Mouse (Mus musculus) hindbrain, embryonic 12.5 days (tissue): ENCODE data around the gene Nfkbil1. TPM values are rescaled to one million over a fixed set of nuclear protein-coding genes. Genes with fewer than 3 reads are reported as not detected.
"Not testable (repeated sequence)": the region's sequence is repeated elsewhere in the genome, so short reads cannot be mapped to it uniquely, and the experiment has no call there.

Source experiments
- ATAC-seq: fragments of 200-750 bp; cut with Nextera tagmentation; 2 replicates; pipeline ENCODE4 v1.8.0; 2017; ENCODE audit warnings: moderate TSS enrichment; ENCODE audit not compliant: low FRiP score
- H3K27ac ChIP-seq: fragments of 300-500 bp; sonication (generic); 2 replicates; pipeline ENCODE4 v1.5.1; 2016; ENCODE audit warnings: mild to moderate bottlenecking
- H3K27me3 ChIP-seq: fragments of 300-500 bp; sonication (generic); 2 replicates; pipeline ENCODE4 v1.6.1; 2016; ENCODE audit warnings: mild to moderate bottlenecking
- H3K36me3 ChIP-seq: fragments of 300-500 bp; sonication (generic); 2 replicates; pipeline ENCODE4 v1.6.1; 2016; ENCODE audit warnings: mild to moderate bottlenecking
- H3K4me1 ChIP-seq: fragments of 300-500 bp; sonication (generic); 2 replicates; pipeline ENCODE4 v1.6.1; 2016
- H3K4me2 ChIP-seq: fragments of 300-500 bp; sonication (generic); replicated peaks from 2 replicates; pipeline ENCODE4 v1.6.1; 2016; ENCODE audit warnings: mild to moderate bottlenecking
- H3K4me3 ChIP-seq: fragments of 300-500 bp; sonication (generic); 2 replicates; pipeline ENCODE4 v1.5.1; 2016; ENCODE audit warnings: mild to moderate bottlenecking
- H3K9ac ChIP-seq: fragments of 300-500 bp; sonication (generic); 2 replicates; pipeline ENCODE4 v1.6.1; 2016; ENCODE audit warnings: mild to moderate bottlenecking, moderate library complexity
- H3K9me3 ChIP-seq: fragments of 300-500 bp; sonication (generic); replicated peaks from 2 replicates; pipeline ENCODE4 v1.6.1; 2016; ENCODE audit warnings: mild to moderate bottlenecking
- WGBS: fragments of 180-500 bp; shearing (Covaris S2); methylation state at CpG from one replicate; pipeline ENCODE4 v1.1.7; 2016; 5-methylcytosine and 5-hydroxymethylcytosine counted together
- polyA plus RNA-seq: library from polyadenylated mRNA; unstranded; fragments of >200 nt; fragmentation: Nextera tagmentation; extraction: Ambion mirVana; gene quantifications from 2 replicates; pipeline ENCODE4 v1.2.1, GENCODE M21; 2016

Nfkbil1 gene
- polyA plus RNA-seq, 1 experiment from 2014 or later = 12.2 TPM

DNA sequence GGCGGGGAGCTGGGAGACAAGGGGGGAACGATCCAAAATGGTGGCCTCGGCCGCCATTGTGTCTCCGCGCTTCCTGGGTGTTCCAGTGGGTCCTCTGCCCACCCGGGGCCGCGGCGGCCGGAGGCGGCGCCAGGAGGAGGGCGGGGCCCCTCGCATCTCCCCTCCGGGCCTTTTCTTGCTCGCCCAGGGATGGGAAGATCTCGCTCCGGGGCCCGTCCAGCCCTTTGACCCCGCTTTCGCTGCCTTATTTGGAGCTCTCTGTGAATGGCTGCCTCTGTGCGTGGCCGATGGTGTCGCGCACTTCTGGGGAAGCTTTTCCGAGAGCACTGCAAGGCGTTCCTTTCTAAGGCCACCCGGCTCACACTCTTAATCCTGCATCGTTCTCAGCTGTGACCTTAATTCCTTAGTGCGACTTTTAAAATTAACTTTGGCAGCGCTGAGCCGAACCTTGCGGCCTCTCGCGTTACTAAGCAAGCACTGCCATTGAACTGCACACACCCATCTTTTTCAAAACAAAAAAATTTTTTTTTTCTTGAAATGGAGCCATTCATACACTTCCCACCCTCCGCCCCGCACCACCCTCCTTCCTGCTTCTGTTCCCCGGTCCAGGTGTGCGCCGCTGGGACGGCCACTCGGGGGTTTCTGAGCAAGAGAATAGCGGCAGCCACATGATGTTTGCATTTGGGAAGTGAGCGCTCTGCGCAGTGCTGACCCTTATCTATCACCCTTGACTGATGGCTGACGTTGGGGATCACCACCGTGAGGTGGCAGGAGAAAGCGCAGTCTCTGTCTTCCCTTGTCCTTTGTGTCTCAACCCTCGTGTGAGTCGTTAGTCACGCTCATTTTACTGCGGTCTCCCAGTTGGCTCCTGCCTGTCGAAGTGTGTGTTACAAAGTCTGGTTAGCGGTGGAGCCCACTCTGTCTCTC, 6.7 kb upstream of the Nfkbil1 start:
- peaks cover 43% of the 10 kb centered on the region for H3K4me1 ChIP-seq
- peaks cover 40% of the 10 kb centered on the region for H3K36me3 ChIP-seq
- ATAC-seq = peak; percentile 62
- no peaks in the 10 kb centered on the region for H3K27me3 ChIP-seq
- H3K9ac ChIP-seq = peak overlapping the region; percentile 96
- H3K9me3 ChIP-seq = no peaks in the 10 kb centered on the region
- H3K4me3 ChIP-seq = peak overlapping the region; percentile 75
- under 1% methylated on average over 55 of the region's 55 CpGs for WGBS
- H3K4me2 ChIP-seq = peak overlapping the region; percentile 92
- H3K27ac ChIP-seq = peak overlapping the region; percentile 98

DNA sequence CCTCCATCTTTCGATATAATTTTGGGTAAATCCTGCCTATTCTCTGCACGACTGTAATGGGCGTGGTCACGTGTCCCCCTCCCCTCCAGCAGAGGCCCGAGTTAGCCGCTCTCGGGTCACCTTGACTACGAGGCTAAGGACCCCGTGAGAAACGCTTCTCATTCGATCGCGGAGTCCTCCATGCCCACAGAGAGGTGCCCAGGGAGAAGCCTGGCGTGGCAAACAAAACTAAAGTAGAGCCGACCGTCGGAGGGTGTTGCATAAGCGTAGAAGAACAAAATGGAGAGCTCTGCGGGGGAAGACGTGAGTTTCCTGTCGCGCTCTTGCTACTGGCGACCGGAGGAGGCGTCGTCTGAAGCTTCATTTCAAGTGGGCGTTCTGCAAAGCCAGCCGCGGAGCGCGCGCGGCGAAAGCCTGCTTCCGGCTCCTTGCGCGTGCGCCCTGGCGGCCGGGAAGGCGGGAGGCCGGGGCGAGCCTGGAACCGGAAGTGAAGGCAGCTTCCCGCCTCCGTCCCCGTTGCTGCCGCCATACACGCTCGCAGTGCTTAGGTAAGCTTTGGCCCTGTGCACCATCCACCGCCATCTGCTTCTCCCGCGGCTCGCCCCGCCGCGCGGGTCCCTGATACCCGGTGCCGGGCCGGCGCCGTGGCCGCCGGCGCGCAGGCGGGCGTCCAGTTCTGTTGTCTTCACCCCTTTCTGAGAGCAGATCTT, 5.9 kb upstream of the Nfkbil1 start, which contains the start of gene Ddx39b:
Gene Ddx39b, plus strand, starts transcription at position 442 of the 710 bp plus-strand sequence.
- Histone ChIP-seq H3K9ac (peak within 1 kb of the TSS; percentile 96), H3K36me3 (peaks cover 32% of the 10 kb centered on the region), H3K27ac (peak within 1 kb of the TSS; percentile 98), H3K9me3 (no peaks in the 10 kb centered on the region), H3K4me2 (peak within 1 kb of the TSS; percentile 92), H3K27me3 (no peaks in the 10 kb centered on the region), H3K4me1 (peaks cover 46% of the 10 kb centered on the region), H3K4me3 (peak within 1 kb of the TSS; percentile 75)
- ATAC-seq = peak; percentile 90
- WGBS = under 1% methylated on average over 67 of the region's 69 CpGs

DNA sequence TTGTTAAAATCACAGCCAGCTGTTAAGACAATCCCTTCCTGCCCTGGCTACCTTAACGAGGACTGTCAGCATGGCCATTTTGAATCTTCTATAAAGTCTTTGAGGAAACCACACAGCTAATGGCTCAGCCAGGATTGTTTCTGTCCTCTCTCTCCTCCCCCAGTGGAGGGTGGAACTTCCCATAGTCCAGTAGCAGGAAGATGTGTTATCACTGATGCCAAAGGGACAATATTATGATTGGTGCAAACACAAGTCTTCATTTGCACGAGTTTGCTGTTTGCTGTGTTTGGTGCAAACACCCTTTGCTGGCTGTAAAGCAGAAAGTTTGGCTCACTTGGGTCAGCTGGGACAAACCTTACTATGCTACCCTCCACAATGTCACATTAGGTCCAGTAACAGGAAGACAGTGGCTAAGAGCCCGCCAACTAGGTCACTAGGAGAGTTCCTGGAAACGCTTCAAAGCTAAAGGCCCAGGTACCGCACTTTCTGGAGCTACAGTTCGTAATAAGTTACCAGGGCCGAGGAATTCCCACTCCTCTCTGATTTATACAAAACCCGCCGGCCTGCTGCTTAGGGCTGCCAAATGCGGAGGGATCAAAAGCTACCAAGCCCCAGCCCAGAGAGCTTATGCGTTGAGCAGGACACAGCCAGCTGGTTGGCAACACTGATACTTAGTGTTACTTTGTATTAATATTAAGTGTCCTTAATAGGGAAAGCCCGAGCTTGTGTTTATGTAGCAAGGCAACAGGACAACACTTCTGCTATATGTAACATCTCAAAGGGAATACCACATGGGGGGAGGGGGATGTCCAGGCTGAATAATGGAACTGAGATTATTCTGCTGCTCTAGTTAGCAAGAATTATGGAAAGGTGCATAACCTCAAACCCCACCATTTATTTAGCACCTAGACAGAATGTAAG, 5.1 kb upstream of the Nfkbil1 start:
- H3K4me2 ChIP-seq = peak overlapping the region; percentile 92
- H3K9me3 ChIP-seq = no peaks in the 10 kb centered on the region
- peak overlapping the region; percentile 98 for H3K27ac ChIP-seq
- H3K36me3 ChIP-seq = peaks cover 24% of the 10 kb centered on the region
- peaks cover 38% of the 10 kb centered on the region for H3K4me1 ChIP-seq
- ATAC-seq = peak; percentile 2; the same call in 1 of the 2 replicates
- no peaks in the 10 kb centered on the region for H3K27me3 ChIP-seq
- peak overlapping the region; percentile 96 for H3K9ac ChIP-seq
- peak overlapping the region; percentile 75 for H3K4me3 ChIP-seq
- 30% methylated on average over 12 of the region's 12 CpGs for WGBS

DNA sequence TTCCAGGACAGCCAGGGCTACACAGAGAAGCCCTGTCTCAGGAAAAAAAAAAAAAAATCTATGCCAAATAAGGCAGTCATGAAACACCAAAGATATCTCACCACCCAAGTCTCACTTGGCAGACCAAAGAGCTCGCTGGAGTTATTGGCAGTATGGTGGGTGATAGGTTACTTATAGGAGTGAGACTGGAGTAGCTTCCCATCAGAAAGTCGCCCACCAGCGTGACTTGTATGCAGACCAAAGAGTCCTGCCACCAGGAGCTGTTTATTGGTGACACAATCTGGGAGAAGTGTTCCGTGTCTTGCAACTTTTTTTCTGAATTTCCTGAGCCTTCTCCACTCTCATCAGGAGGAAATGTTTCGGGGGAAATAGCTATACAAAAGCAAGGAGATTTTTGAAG, 4.1 kb upstream of the Nfkbil1 start:
- H3K9me3 ChIP-seq = no peaks in the 10 kb centered on the region
- ATAC-seq = no peak
- WGBS = 87% methylated on average over 5 of the region's 5 CpGs
- no peak overlapping the region for H3K27ac ChIP-seq
- no peaks in the 10 kb centered on the region for H3K27me3 ChIP-seq
- H3K4me2 ChIP-seq = no peak overlapping the region
- no peak overlapping the region for H3K4me3 ChIP-seq
- peaks cover 16% of the 10 kb centered on the region for H3K36me3 ChIP-seq
- H3K9ac ChIP-seq = no peak overlapping the region
- H3K4me1 ChIP-seq = peaks cover 34% of the 10 kb centered on the region

DNA sequence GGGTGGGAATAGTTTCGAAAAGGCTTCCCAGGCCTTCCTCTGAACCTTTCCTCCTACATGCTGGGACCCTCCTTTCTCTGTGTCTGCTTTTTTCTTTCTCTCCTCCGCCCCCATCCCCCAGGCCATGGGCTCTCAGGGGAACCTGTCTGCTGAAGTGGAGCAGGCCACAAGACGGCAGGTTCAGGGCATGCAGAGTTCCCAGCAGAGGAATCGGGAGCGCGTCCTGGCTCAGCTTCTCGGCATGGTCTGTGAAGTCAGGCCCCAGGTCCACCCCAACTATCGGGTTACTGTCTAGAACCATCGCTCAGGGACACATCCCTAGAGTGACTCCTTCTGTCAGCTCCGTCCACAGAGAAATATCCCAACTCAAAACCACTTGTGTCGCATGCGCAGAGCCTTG, 1.9 kb upstream of the Nfkbil1 start:
- H3K27me3 ChIP-seq = no peaks in the 10 kb centered on the region
- no peak for ATAC-seq
- WGBS = 89% methylated on average over 12 of the region's 12 CpGs
- peaks cover 37% of the 10 kb centered on the region for H3K4me1 ChIP-seq
- H3K4me2 ChIP-seq = 0 out of 2 replicates have a peak overlapping the region, but pooled peaks have one; percentile 5
- no peaks in the 10 kb centered on the region for H3K9me3 ChIP-seq
- H3K4me3 ChIP-seq = no peak overlapping the region
- no peak overlapping the region for H3K27ac ChIP-seq
- 0 out of 2 replicates have a peak, but pooled peaks cover 7% of the 10 kb centered on the region for H3K36me3 ChIP-seq
- no peak overlapping the region for H3K9ac ChIP-seq

DNA sequence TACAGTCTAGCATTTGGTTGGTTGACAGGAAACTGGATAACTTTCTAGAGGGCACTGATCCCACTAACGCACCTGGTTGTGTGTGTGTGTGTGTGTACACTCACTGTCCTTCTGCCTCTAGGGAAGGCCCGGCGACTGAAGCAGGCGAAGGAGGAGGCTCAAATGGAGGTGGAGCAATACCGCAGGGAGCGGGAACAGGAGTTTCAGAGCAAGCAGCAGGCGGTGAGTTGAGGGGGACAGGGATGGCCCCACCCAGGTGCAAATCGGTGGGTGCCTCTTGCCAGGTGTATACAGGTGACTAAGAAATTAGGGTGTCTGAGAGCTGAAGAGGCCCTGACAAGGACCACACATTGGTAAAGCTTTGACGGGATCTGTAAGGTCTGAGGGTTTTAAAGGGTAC, 1.4 kb upstream of the Nfkbil1 start:
- 69% methylated on average over 9 of the region's 9 CpGs for WGBS
- Histone ChIP-seq H3K36me3 (0 out of 2 replicates have a peak, but pooled peaks cover 7% of the 10 kb centered on the region), H3K9ac (peak overlapping the region; percentile 85), H3K4me1 (peaks cover 37% of the 10 kb centered on the region), H3K4me3 (peak overlapping the region; percentile 56), H3K27me3 (no peaks in the 10 kb centered on the region), H3K27ac (peak overlapping the region; percentile 95; the same call in 1 of the 2 replicates), H3K4me2 (peak overlapping the region; percentile 78), H3K9me3 (no peaks in the 10 kb centered on the region)
- no peak for ATAC-seq

DNA sequence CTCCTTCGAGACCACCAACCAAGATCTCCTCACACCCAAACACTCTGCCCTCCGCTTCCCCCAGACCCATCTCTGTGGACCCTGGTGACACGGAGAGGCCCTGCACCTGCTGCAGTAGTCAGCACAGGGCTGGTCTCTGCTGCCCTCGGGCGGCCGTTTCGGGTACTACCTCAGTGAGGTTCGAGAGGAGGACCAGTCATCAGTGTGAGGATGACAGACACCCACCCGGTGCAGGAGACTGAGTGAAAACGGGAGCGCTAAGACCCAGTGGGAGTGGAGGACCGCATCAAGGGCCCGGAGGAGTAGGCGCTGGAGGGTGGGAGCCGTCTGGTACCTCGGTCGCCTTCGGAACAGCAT, 776 bp upstream of the Nfkbil1 start:
- ATAC-seq = peak; percentile 81
- Histone ChIP-seq H3K4me3 (peak overlapping the region; percentile 56), H3K36me3 (0 out of 2 replicates have a peak, but pooled peaks cover 7% of the 10 kb centered on the region), H3K9ac (peak overlapping the region; percentile 85), H3K9me3 (no peaks in the 10 kb centered on the region), H3K27ac (peak overlapping the region; percentile 95), H3K27me3 (no peaks in the 10 kb centered on the region), H3K4me1 (peaks cover 41% of the 10 kb centered on the region), H3K4me2 (peak overlapping the region; percentile 78)
- WGBS = under 1% methylated on average over 18 of the region's 18 CpGs

DNA sequence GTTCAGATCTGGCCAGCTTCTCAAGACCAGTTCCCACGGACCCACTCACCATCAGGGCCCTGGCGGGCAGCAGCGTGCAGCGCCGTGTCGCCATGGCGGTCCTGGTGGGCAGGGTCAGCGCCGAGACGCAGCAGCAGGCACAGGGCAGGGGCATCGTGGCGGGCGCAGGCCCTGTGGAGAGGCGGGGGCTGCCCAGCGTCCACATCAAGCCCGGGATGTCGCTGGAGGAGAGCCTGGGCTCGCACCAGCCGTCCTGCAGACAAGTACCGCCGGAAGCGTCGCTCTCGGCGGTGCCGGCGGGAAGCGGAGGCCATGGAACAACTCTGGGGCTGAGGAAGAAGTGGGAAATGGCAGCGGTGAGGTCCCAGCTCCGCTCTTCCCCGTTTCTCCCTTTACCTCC, 689 bp downstream of the Nfkbil1 start:
- Histone ChIP-seq H3K27me3 (no peaks in the 10 kb centered on the region), H3K9me3 (no peaks in the 10 kb centered on the region), H3K9ac (peak overlapping the region; percentile 85), H3K27ac (peak overlapping the region; percentile 95), H3K4me2 (peak overlapping the region; percentile 78), H3K4me1 (peaks cover 34% of the 10 kb centered on the region), H3K4me3 (peak overlapping the region; percentile 56), H3K36me3 (peaks cover 13% of the 10 kb centered on the region)
- 8% methylated on average over 31 of the region's 31 CpGs for WGBS
- ATAC-seq = peak; percentile 4; the same call in 1 of the 2 replicates

DNA sequence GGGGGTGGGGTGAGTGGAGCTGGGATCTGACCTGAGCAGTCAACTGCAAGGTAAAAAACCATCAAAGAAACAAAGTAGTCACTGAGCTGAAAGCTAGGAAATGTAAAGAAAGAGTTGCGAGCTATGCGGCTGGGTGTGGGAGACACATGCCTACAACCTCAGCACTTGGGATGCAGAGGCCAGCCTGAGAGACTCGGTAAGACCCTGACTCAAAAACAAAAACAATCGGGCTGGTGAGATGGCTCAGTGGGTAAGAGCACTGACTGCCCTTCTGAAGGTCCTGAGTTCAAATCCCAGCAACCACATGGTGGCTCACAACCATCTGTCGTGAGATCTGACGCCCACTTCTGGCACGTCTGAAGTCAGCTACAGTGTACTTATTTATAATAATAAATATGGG, 1.5 kb downstream of the Nfkbil1 start:
- H3K9ac ChIP-seq, H3K27me3 ChIP-seq, ATAC-seq, H3K9me3 ChIP-seq, H3K27ac ChIP-seq, H3K4me3 ChIP-seq: not testable (repeated sequence)
- peaks cover 21% of the 10 kb centered on the region for H3K36me3 ChIP-seq
- peaks cover 34% of the 10 kb centered on the region for H3K4me1 ChIP-seq
- peak overlapping the region; percentile 78 for H3K4me2 ChIP-seq
- WGBS = 96% methylated on average over 7 of the region's 7 CpGs

DNA sequence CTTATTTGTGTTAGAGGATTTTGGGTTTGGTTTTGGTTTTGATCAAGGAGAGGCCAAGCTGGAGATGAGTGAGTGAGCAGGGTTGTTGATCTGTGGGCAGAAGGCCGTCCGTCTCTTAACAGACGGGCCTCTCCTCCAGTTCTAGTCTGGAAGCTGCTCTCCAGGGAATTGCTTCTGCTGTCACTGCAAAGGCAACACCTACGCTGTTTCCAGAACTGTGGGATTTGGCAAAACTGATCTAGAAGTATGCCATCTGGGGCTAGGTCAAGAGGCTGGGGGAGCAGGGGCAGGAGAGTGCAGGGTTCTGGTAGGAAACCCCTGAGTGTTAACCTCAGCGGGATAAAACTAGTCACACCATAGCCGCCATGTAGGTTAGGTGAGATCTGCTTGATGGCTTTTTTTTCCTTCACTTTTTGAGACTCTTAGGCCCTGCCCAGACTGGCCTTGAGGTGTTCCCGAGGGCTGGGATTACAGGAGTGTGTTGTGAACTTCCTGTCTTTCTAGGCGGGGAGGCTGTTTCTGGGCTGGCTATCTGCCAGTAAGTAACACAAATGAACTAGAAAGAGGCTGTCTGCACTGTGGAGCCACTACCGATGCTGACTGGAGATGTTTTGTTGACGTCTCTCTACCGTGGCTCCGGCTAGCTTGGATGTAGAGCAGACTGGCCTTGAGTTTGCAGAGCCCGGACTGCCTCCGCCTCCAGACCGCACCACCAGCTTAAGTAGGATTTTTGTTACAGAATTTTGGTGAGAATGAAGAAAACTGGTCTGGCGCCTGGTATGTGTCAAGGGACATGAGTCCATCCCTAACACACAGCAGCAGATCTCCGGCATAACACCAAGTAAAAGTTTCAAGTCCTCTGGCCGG, 2.2 kb downstream of the Nfkbil1 start, which contains the start of gene Atp6v1g2:
Gene Atp6v1g2, plus strand, starts transcription at position 547 of the 867 bp plus-strand sequence.
- H3K36me3 ChIP-seq = peaks cover 28% of the 10 kb centered on the region
- ATAC-seq = no peak
- H3K27ac ChIP-seq = peak within 1 kb of the TSS; percentile 95; the same call in 1 of the 2 replicates
- peak within 1 kb of the TSS; percentile 85; the same call in 1 of the 2 replicates for H3K9ac ChIP-seq
- no peaks in the 10 kb centered on the region for H3K9me3 ChIP-seq
- no peaks in the 10 kb centered on the region for H3K27me3 ChIP-seq
- peaks cover 34% of the 10 kb centered on the region for H3K4me1 ChIP-seq
- H3K4me2 ChIP-seq = peak within 1 kb of the TSS; percentile 78
- H3K4me3 ChIP-seq = peak within 1 kb of the TSS; percentile 56
- WGBS = 84% methylated on average over 18 of the region's 18 CpGs
